Mouse (Mus musculus): ENCODE measurements around the gene Shisa2. TPM values are rescaled to one million over a fixed set of nuclear protein-coding genes. Genes with fewer than 3 reads are reported as not detected.

The Shisa2 gene
- polyA plus RNA-seq (2015; fragmentation: Nextera tagmentation; extraction: Ambion mirVana) = 15.3 and 16.0 TPM in 2 replicates

DNA sequence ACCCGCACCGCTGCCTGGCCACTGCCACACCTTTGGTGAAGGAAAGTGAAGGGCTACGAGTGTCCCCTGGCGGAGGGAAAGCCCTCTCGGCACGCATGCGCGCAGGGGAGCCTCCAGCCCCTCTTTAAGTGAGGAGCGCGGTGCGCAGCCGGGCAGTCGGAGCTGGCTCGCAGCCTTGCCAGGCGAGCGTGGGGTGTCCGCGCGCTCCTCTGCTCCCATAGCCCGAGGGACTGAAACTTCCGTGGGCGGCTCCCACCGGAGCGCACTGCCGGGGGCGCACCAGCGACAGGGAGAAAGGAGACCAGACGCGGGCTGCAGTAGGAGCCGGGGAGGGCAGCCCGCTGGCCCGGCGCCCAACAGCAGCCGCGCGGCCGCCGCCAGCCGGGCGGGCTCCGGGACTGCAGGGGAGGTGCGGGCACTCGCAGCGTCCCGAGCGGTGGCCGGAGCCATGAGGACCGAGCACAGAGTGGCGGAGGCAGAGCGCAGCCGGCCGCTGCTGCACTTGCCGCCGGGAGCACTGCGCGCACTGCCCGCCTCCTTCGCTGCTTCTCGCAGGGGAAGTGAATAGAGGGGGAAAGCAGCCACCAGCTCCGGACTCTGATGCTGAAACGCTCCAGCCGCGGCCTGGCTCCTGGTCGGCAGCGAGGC is at the start of gene Shisa2:
Gene Shisa2, plus strand, starts transcription at position 151 of the 648 bp plus-strand sequence.
- Histone ChIP-seq H3K9ac (peak within 1 kb of the TSS; percentile 63), H3K4me3 (replicated peaks) (peak within 1 kb of the TSS; percentile 70), H3K27ac (peak within 1 kb of the TSS; percentile 91), H3K9me3 (replicated peaks) (no peaks in the 10 kb centered on the region), H3K4me1 (peaks cover 40% of the 10 kb centered on the region), H3K36me3 (peaks cover 7% of the 10 kb centered on the region; the same call in 1 of the 2 replicates), H3K4me2 (peak within 1 kb of the TSS; percentile 93), H3K27me3 (peaks cover 64% of the 10 kb centered on the region)
- under 1% methylated on average over 62 of the region's 65 CpGs for WGBS
- ATAC-seq (replicated peaks; ENCODE audit: low FRiP score) = peak; percentile 88

DNA sequence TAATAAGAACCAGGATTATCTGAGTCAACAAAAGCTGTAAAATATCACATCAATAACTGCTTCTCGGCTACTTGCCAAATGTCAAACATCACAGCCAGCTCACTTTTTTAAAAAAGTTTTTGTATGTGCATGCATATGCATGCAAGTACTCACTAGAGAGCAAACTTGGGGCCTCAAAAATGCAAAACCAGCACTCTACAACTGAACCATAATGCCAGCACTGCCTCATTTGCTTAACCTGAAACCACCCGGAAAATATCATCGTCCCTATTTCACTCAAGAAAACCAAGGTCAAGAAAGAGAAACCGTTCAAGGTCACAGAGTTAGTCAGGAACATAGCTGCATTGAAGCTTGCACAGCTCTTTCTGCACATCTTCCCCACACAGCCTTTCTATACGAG is 48.7 kb upstream of the Shisa2 start:
- peaks cover 40% of the 10 kb centered on the region for H3K36me3 ChIP-seq
- no peaks in the 10 kb centered on the region for H3K27me3 ChIP-seq
- H3K27ac ChIP-seq = no peak overlapping the region
- no peaks in the 10 kb centered on the region for H3K9me3 ChIP-seq (replicated peaks)
- no peak overlapping the region for H3K4me2 ChIP-seq
- no peak overlapping the region for H3K9ac ChIP-seq
- WGBS = 83% methylated on average over 5 of the region's 5 CpGs
- H3K4me3 ChIP-seq (replicated peaks) = no peak overlapping the region
- no peak for ATAC-seq (replicated peaks; ENCODE audit: low FRiP score)
- no peaks in the 10 kb centered on the region for H3K4me1 ChIP-seq

DNA sequence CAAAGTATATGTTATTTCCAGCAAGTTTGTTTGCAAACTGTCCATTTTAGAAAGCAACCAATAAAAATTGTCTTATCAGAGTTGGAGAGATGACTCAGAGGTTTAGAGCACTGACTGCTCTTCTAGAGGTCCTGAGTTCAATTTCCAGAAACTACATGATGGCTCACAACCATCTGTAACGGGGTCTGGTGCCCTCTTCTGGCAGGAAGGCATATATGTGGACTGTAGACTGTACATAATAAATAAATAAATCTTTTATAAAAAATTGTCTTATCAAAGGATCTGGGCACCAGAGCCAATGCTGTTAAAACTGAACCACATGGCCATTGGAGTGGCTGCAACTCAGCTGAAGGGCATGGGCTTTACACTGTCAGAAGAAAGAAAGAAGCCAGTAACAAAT is 34.5 kb upstream of the Shisa2 start:
- H3K9ac ChIP-seq = no peak overlapping the region
- no peak overlapping the region for H3K4me2 ChIP-seq
- no peak overlapping the region for H3K27ac ChIP-seq
- H3K4me3 ChIP-seq (replicated peaks) = no peak overlapping the region
- H3K27me3 ChIP-seq = no peaks in the 10 kb centered on the region
- no peaks in the 10 kb centered on the region for H3K9me3 ChIP-seq (replicated peaks)
- no peaks in the 10 kb centered on the region for H3K4me1 ChIP-seq
- no peak for ATAC-seq (replicated peaks; ENCODE audit: low FRiP score)
- H3K36me3 ChIP-seq = peaks cover 78% of the 10 kb centered on the region
- WGBS = 76% methylated on average over 1 of the region's 1 CpGs

DNA sequence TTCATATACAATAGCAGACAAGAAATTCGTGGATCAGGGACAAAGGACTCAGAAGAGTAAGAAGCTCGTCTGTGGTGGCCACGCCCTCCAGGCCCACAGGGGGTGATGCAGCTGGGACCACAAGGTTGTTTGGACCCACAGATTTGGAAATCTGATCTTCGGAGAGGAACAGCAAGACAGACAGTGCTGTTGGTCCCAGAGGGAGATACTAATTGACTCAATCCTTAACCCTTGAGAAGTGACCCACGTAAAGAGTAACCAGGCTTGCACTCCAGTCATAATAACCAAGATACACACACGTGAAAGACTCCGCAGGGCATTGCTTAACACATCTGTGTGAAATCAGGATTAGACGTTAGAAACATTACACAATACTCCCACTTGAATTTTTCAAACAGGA is 33.2 kb upstream of the Shisa2 start:
- no peak overlapping the region for H3K27ac ChIP-seq
- no peak overlapping the region for H3K9ac ChIP-seq
- no peak overlapping the region for H3K4me3 ChIP-seq (replicated peaks)
- peaks cover 5% of the 10 kb centered on the region for H3K4me1 ChIP-seq
- H3K36me3 ChIP-seq = peaks cover 68% of the 10 kb centered on the region
- no peaks in the 10 kb centered on the region for H3K9me3 ChIP-seq (replicated peaks)
- WGBS = 70% methylated on average over 8 of the region's 8 CpGs
- no peaks in the 10 kb centered on the region for H3K27me3 ChIP-seq
- no peak overlapping the region for H3K4me2 ChIP-seq
- no peak for ATAC-seq (replicated peaks; ENCODE audit: low FRiP score)

DNA sequence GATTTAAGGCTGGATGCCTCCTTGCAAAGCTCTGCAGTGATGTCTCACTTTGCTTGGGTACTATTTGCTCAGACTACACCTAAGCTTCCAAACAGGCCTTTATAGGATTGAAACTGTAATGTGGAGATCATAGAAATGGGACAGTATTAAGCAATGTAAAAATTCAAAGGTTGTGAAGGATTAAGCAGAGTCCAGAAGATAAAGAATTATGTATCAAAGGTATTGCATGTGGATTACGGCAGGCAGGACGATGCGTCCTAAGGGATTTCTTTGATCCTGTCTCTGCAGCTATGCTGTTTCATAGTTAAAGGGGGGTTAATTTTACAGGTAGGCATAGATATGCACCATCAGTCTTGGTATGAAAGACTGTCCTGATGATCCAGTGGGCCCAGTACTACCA is 32.5 kb upstream of the Shisa2 start:
- no peak overlapping the region for H3K4me3 ChIP-seq (replicated peaks)
- no peak for ATAC-seq (replicated peaks; ENCODE audit: low FRiP score)
- H3K27me3 ChIP-seq = no peaks in the 10 kb centered on the region
- WGBS = 85% methylated on average over 3 of the region's 3 CpGs
- no peak overlapping the region for H3K27ac ChIP-seq
- H3K4me2 ChIP-seq = no peak overlapping the region
- peaks cover 7% of the 10 kb centered on the region for H3K4me1 ChIP-seq
- no peak overlapping the region for H3K9ac ChIP-seq
- no peaks in the 10 kb centered on the region for H3K9me3 ChIP-seq (replicated peaks)
- peaks cover 68% of the 10 kb centered on the region for H3K36me3 ChIP-seq

DNA sequence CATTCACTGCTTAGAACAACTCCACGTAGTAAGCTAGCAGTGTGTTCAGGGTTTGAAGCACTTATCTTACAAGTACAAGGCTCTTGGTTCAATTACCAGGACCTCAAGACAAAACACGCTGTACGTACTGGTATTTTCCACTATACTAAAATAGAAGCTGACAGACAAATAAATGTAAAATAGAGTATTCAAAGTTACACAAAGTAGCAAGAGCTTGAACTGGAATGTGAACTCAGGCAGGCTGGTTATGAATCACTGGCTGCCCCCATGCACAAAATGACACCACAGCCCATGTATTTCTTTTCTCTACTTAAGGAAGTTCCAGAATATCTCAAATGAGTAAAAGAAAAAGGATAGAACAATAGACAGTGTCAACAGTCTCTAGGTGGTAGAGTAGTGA is 30.1 kb upstream of the Shisa2 start:
- WGBS = 94% methylated on average over 3 of the region's 3 CpGs
- Histone ChIP-seq H3K27ac (no peak overlapping the region), H3K27me3 (no peaks in the 10 kb centered on the region), H3K4me2 (no peak overlapping the region), H3K9me3 (replicated peaks) (no peaks in the 10 kb centered on the region), H3K4me1 (peaks cover 11% of the 10 kb centered on the region), H3K4me3 (replicated peaks) (no peak overlapping the region), H3K9ac (no peak overlapping the region), H3K36me3 (peaks cover 46% of the 10 kb centered on the region)
- ATAC-seq (replicated peaks; ENCODE audit: low FRiP score) = no peak

DNA sequence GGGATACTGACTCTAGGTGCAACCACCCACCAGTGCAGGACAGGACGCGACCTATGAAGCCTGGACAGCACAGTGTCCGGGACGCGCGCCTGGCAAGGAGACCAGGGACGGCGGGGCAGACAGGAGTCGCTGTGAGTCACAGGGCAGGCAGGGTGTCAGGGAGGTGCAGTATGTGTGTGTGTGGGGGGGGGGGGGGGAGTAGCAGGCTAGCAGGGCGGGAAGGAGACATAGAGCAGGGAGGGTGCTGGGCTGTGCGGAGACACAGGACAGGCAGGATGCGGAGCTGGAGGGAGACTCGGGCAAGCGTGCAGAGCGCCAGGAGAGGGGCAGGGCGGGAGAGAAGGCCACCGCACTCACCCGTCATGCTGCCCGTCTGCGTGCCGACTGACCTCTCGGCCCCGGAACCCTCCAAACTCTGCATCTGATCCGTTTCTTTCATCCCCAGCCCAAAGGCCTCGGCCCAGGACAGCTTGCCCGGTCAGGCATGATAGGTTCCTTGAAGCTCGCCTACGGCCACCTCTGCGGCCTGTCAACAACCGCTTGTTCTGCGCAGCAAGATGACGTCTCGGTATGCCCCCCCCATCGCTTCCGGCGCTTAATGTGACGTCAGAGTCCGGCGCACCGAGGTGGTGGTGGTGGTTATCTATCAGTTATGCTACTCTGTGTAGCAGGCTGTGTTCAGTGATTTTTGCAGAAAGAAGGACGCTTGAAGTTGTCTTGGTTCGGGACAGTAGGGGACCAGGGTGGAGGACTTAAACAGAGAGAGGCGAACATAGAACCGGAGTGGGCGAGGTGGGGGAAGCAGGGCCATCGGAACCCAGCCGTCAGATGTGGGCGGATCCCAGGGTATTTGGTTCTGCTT is 27.5 kb upstream of the Shisa2 start, which contains the start of gene Cdadc1:
Gene Cdadc1, minus strand, starts transcription at position 562 of the 862 bp plus-strand sequence.
- peak; percentile 94 for ATAC-seq (replicated peaks; ENCODE audit: low FRiP score)
- H3K9ac ChIP-seq = peak within 1 kb of the TSS; percentile 88
- H3K27ac ChIP-seq = peak within 1 kb of the TSS; percentile 68
- H3K9me3 ChIP-seq (replicated peaks) = no peaks in the 10 kb centered on the region
- H3K4me3 ChIP-seq (replicated peaks) = peak within 1 kb of the TSS; percentile 98
- H3K4me1 ChIP-seq = peaks cover 11% of the 10 kb centered on the region
- 0 out of 2 replicates have a peak, but pooled peaks cover 6% of the 10 kb centered on the region for H3K27me3 ChIP-seq
- H3K4me2 ChIP-seq = peak within 1 kb of the TSS; percentile 77
- WGBS = 1% methylated on average over 45 of the region's 48 CpGs
- H3K36me3 ChIP-seq = peaks cover 24% of the 10 kb centered on the region

DNA sequence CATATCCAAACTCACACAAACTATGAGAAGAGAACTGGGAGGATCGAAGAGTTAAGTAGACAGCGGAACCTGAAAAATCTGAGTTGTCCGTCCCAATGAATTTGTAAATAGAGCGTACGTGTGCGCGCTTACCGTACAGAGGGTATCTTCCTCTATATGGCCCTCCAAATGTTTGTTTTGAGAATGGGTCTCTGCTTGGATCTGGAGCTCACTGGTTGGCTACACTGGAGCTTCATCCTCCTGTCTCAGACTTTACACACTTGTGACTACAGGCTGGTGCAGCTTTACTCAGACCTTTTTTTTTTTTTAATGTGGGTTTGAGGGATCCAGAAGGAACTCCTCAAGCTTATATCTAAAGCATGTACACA is 26.9 kb upstream of the Shisa2 start:
- peak; percentile 50 for ATAC-seq (replicated peaks; ENCODE audit: low FRiP score)
- peak overlapping the region; percentile 68 for H3K27ac ChIP-seq
- H3K4me2 ChIP-seq = peak overlapping the region; percentile 77
- 0 out of 2 replicates have a peak, but pooled peaks cover 9% of the 10 kb centered on the region for H3K27me3 ChIP-seq
- no peaks in the 10 kb centered on the region for H3K9me3 ChIP-seq (replicated peaks)
- peak overlapping the region; percentile 98 for H3K4me3 ChIP-seq (replicated peaks)
- WGBS = 1% methylated on average over 8 of the region's 8 CpGs
- H3K36me3 ChIP-seq = peaks cover 19% of the 10 kb centered on the region; the same call in 1 of the 2 replicates
- H3K4me1 ChIP-seq = peaks cover 11% of the 10 kb centered on the region
- H3K9ac ChIP-seq = peak overlapping the region; percentile 88

DNA sequence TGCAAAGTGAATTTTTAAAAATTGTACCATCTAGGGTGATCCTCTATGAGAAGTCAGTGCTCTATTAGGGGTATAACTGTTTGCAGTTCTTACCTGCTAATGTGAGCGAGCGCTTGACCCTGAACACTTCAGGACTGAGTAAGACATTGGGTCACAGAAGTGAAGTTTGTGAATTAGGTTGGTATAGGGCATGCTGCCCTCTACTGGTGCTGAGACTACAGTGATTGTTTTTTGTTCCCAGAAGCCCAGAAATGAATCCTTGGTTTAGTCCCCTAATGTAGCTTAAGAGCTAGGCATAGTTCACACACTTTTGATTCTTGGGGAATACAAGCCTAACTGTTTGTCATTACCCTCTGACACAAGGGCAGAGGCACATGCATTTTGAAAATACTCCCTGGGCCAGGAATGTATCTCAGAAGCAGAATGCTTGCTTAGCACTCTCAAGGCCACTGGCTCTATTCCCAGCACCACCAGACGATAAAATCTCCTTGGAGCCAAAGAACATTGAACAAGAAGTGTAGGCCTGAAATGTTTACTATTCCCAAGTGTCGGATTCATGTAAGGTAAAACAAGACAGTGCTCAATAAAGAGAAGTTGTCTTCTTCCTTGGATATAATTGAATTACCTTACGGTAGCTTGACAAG is 21.0 kb upstream of the Shisa2 start:
- H3K9me3 ChIP-seq (replicated peaks) = no peaks in the 10 kb centered on the region
- no peak overlapping the region for H3K4me2 ChIP-seq
- WGBS = 66% methylated on average over 5 of the region's 5 CpGs
- H3K36me3 ChIP-seq = no peaks in the 10 kb centered on the region
- no peak overlapping the region for H3K4me3 ChIP-seq (replicated peaks)
- H3K27me3 ChIP-seq = 0 out of 2 replicates have a peak, but pooled peaks cover 9% of the 10 kb centered on the region
- ATAC-seq (replicated peaks; ENCODE audit: low FRiP score) = no peak
- H3K4me1 ChIP-seq = peaks cover 2% of the 10 kb centered on the region; the same call in 1 of the 2 replicates
- H3K9ac ChIP-seq = no peak overlapping the region
- H3K27ac ChIP-seq = no peak overlapping the region

DNA sequence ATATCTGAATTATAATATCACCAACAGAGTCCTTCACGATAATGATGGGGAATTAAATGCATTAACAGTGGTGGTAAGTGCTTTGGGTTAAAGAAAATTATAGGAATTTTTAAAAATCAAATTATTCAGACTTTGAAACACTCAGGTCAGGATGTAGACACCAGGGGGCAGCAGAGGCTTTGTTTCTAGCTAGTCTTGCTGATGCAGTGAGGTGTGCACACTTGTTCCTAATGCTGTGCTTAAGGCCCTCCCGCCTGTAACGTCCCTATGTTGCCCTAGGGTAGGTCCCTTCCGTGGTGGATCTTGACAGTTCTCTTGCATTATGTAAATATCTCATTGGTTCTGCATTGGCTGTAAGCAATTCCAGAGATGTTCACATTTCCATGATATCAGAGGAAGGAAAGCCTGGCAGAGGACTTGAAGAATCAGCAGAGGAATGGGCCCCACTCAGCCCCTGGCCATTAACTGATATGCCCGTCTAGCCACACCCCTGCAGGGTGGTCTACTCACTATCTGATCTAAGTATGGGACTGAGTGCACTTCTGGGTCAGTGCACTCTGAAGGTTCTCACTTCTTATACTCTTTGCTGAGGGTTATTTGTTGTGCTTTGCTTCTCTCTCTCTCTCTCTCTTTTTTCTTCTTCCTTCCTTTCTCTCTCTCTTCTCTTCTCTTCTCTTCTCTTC is 19.3 kb upstream of the Shisa2 start:
- H3K9me3 ChIP-seq (replicated peaks) = no peaks in the 10 kb centered on the region
- 0 out of 2 replicates have a peak, but pooled peaks cover 9% of the 10 kb centered on the region for H3K27me3 ChIP-seq
- ATAC-seq (replicated peaks; ENCODE audit: low FRiP score) = no peak
- H3K36me3 ChIP-seq = no peaks in the 10 kb centered on the region
- H3K4me3 ChIP-seq (replicated peaks) = no peak overlapping the region
- no peak overlapping the region for H3K9ac ChIP-seq
- no peak overlapping the region for H3K27ac ChIP-seq
- H3K4me2 ChIP-seq = no peak overlapping the region
- 24% methylated on average over 5 of the region's 5 CpGs for WGBS
- H3K4me1 ChIP-seq = peaks cover 2% of the 10 kb centered on the region; the same call in 1 of the 2 replicates

DNA sequence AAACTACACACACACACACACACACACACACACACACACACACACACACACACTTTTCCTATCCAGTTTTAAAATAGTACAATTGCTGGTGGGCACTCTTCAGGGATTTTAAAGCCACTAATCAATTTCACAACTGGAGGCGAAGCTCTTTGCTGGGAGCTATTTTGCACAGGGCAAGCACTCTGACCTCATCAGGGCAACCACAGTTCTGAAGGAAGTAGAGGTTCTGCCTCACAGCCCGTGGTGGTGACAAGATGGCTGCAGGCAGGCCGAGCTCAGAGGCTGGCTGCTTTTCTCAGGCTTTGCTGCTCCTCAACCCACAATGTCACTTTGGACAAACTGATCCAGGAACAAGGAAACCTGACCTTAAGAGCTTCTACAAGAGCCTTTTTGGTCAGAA is 18.1 kb upstream of the Shisa2 start:
- WGBS = 33% methylated on average over 3 of the region's 3 CpGs
- H3K36me3 ChIP-seq = no peaks in the 10 kb centered on the region
- H3K27ac ChIP-seq = no peak overlapping the region
- no peak overlapping the region for H3K4me2 ChIP-seq
- H3K27me3 ChIP-seq = 0 out of 2 replicates have a peak, but pooled peaks cover 4% of the 10 kb centered on the region
- no peaks in the 10 kb centered on the region for H3K9me3 ChIP-seq (replicated peaks)
- H3K9ac ChIP-seq = no peak overlapping the region
- H3K4me1 ChIP-seq = peaks cover 2% of the 10 kb centered on the region; the same call in 1 of the 2 replicates
- ATAC-seq (replicated peaks; ENCODE audit: low FRiP score) = no peak
- H3K4me3 ChIP-seq (replicated peaks) = no peak overlapping the region

Measured in kidney, embryonic 15.5 days (tissue).